Mouse (Mus musculus): ENCODE measurements around the gene Rad23b.

DNA sequence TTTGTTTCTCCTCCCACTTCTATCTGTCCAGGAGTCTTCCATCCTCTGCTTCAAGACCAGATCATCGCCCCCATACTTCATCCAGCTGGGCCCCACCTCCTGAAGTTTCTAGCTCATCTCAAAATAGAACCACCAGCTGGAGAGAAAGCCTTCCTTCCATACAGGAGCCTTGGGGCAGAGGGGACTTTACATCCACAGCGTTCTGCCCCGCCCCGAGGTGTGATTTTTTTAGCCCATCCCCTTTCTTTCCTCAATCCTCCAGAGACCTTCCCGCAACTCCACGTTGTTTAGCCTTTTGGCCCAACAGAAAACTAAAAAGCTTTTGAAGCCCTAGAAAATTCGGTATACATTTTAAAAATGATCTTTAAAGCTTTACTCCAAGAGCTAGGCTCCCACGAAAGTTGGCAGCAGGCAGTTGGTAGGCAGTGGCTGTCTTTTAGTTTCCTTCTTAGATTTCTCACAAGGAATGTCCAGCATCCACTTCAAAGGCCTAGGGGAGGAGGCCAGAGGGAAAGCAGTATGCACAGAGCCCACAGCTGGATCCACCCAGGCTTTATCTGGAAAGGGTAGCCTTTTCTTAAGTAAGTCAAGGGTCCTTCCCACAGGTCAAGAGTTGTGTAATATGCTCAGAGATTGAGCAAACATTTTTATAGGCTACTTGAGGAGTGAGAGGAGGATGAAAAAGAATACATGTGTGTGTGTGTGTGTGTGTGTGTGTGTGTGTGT, 20.1 kb upstream of the Rad23b start:
- TF ChIP-seq POLR2A (IDR thresholded peaks at IDR 0.05; ENCODE audit: low read depth, low read length) (no peak), CTCF (IDR thresholded peaks at IDR 0.05; ENCODE audit: borderline replicate concordance, insufficient read depth, low read length) (no peak)

All from embryonic fibroblast, embryonic 13.5 days (primary cell).